Mouse (Mus musculus): ENCODE measurements around the gene Dnah10.

- TF ChIP-seq CTCF (IDR thresholded peaks at IDR 0.05) (no peak), EP300 (IDR thresholded peaks at IDR 0.05) (no peak)
These were observed 154.4 kb downstream of the Dnah10 start for GRCm38 (mm10) chr5:124879251-124879650.
